Mouse (Mus musculus) thymus, postnatal 36 days (tissue): ENCODE data around the gene Cyth4.
A peak's percentile ranks its signal among the peaks of the same experiment; 100 is the strongest.

Experiments
- DNase-seq, 2 experiments: peaks; one replicate each; pipeline ENCODE4 v3.0.0; 2022; ENCODE audit warnings: mixed read lengths in 2 of 2

Cyth4 gene

GRCm38 (mm10) chr15:78587050-78587994 lies 9.5 kb upstream of the Cyth4 start:
- DNase-seq: peak; percentile 80 to 85

- no peak for DNase-seq
Measured at GRCm38 (mm10) chr15:78588049-78588448, 8.8 kb upstream of the Cyth4 start.

- no peak for DNase-seq
Measured at GRCm38 (mm10) chr15:78588900-78589299, 7.9 kb upstream of the Cyth4 start.

GRCm38 (mm10) chr15:78589936-78590335 lies 6.9 kb upstream of the Cyth4 start:
- DNase-seq: no peak

GRCm38 (mm10) chr15:78590785-78591184 lies 6.1 kb upstream of the Cyth4 start:
- DNase-seq: no peak

- DNase-seq: no peak
Measured at GRCm38 (mm10) chr15:78591680-78592451, 5.0 kb upstream of the Cyth4 start.

- no peak for DNase-seq
Measured at GRCm38 (mm10) chr15:78592452-78592968, 4.3 kb upstream of the Cyth4 start.

- DNase-seq: peak in 1 of 2 experiments; percentile 63
Measured at GRCm38 (mm10) chr15:78593896-78594425, 2.9 kb upstream of the Cyth4 start.

GRCm38 (mm10) chr15:78594831-78595230 lies 2.0 kb upstream of the Cyth4 start:
- no peak for DNase-seq

GRCm38 (mm10) chr15:78595468-78595867 lies 1.4 kb upstream of the Cyth4 start:
- no peak for DNase-seq

GRCm38 (mm10) chr15:78596504-78596903 lies 343 bp upstream of the Cyth4 start:
- DNase-seq: no peak

GRCm38 (mm10) chr15:78597729-78598128 lies 882 bp downstream of the Cyth4 start:
- DNase-seq: peak in 1 of 2 experiments; percentile 42

- DNase-seq: no peak
Measured at GRCm38 (mm10) chr15:78599124-78599523, 2.3 kb downstream of the Cyth4 start.

- no peak for DNase-seq
Measured at GRCm38 (mm10) chr15:78599529-78600193, 2.8 kb downstream of the Cyth4 start.

GRCm38 (mm10) chr15:78601180-78601579 lies 4.3 kb downstream of the Cyth4 start:
- DNase-seq: no peak

GRCm38 (mm10) chr15:78604255-78604654 lies 7.4 kb downstream of the Cyth4 start:
- peak; percentile 41 to 62 for DNase-seq

- DNase-seq: peak; percentile 73 to 84
Measured at GRCm38 (mm10) chr15:78605371-78605791, 8.5 kb downstream of the Cyth4 start.

- no peak for DNase-seq
Measured at GRCm38 (mm10) chr15:78606059-78606458, 9.2 kb downstream of the Cyth4 start.

- peak in 1 of 2 experiments; percentile 32 for DNase-seq
Measured at GRCm38 (mm10) chr15:78607463-78607862, 10.6 kb downstream of the Cyth4 start.

- DNase-seq: no peak
Measured at GRCm38 (mm10) chr15:78610705-78611462, 14.0 kb downstream of the Cyth4 start.

GRCm38 (mm10) chr15:78614536-78614935 lies 17.7 kb downstream of the Cyth4 start:
- peak; percentile 48 to 66 for DNase-seq

- no peak for DNase-seq
Measured at GRCm38 (mm10) chr15:78616973-78617372, 20.1 kb downstream of the Cyth4 start.
